Mouse (Mus musculus) limb, embryonic 14.5 days (tissue): ENCODE measurements at regions not wholly inside any gene's neighbourhood (a gene's known extent, or its start where the extent isn't known, plus 50 kb on each side); places are given as distances from the start of the nearest gene placed in this dataset.

Experiments used
- ATAC-seq: fragments of 200-750 bp; cut with Nextera tagmentation; 2 replicates; pipeline ENCODE4 v1.8.0; 2017; ENCODE audit warnings: low read depth, moderate number of reproducible peaks, moderate TSS enrichment; ENCODE audit not compliant: low FRiP score
- DNase-seq: peaks from one replicate; pipeline ENCODE4 v3.0.0-alpha.2; 2015; ENCODE audit warnings: low spot score
- H3K27ac ChIP-seq: fragments of 300-500 bp; sonication (generic); replicated peaks from 2 replicates; pipeline ENCODE4 v1.5.1; 2014; ENCODE audit warnings: low read depth, mild to moderate bottlenecking, low read length, moderate library complexity, mixed read lengths
- H3K27me3 ChIP-seq: fragments of 300-500 bp; sonication (generic); 2 replicates; pipeline ENCODE4 v1.6.1; 2014; ENCODE audit warnings: low read length, mixed read lengths; ENCODE audit not compliant: control insufficient read depth, insufficient read depth
- H3K36me3 ChIP-seq: fragments of 300-500 bp; sonication (generic); 2 replicates; pipeline ENCODE4 v1.6.1; 2014; ENCODE audit warnings: mild to moderate bottlenecking, low read length, moderate library complexity, mixed read lengths; ENCODE audit not compliant: control insufficient read depth, insufficient read depth
- H3K4me1 ChIP-seq: fragments of 300-500 bp; sonication (generic); 2 replicates; pipeline ENCODE4 v1.6.1; 2014; ENCODE audit warnings: antibody characterized with exemption, low read length, mixed read lengths; ENCODE audit not compliant: control insufficient read depth, insufficient read depth
- H3K4me2 ChIP-seq: fragments of 300-500 bp; sonication (generic); replicated peaks from 2 replicates; pipeline ENCODE4 v1.6.1; 2014; ENCODE audit warnings: low read depth, mild to moderate bottlenecking, low read length, moderate library complexity; ENCODE audit not compliant: severe bottlenecking
- H3K4me3 ChIP-seq: fragments of 300-500 bp; sonication (generic); replicated peaks from 2 replicates; pipeline ENCODE4 v1.5.1; 2014; ENCODE audit warnings: low read length
- H3K9ac ChIP-seq: fragments of 300-500 bp; sonication (generic); 2 replicates; pipeline ENCODE4 v1.6.1; 2014; ENCODE audit warnings: mild to moderate bottlenecking, low read depth, low read length, moderate library complexity; ENCODE audit not compliant: severe bottlenecking
- H3K9me3 ChIP-seq: fragments of 300-500 bp; sonication (generic); 2 replicates; pipeline ENCODE4 v1.6.1; 2016; ENCODE audit warnings: low read length; ENCODE audit not compliant: control insufficient read depth
- POLR2A ChIP-seq: fragments of 200-500 bp; IDR thresholded peaks from 2 replicates; pipeline ENCODE4 v1.8.0; 2012; ENCODE audit warnings: inconsistent platforms, mild to moderate bottlenecking, moderate library complexity, borderline replicate concordance; ENCODE audit not compliant: insufficient read depth, insufficient read length; ENCODE audit errors: extremely low read depth
- WGBS: fragments of 180-500 bp; shearing (Covaris S2); extraction: QIAGEN DNeasy Blood & Tissue Kit; methylation state at CpG from one replicate; pipeline ENCODE4 v1.1.7; 2014; 5-methylcytosine and 5-hydroxymethylcytosine counted together

- H3K4me2 ChIP-seq = no peak overlapping the region
- no peak overlapping the region for H3K9ac ChIP-seq
- no peaks in the 10 kb centered on the region for H3K27me3 ChIP-seq
- ATAC-seq = no peak
- no peak for DNase-seq
- no peak overlapping the region for H3K4me3 ChIP-seq
- TF ChIP-seq POLR2A = no peak
- H3K36me3 ChIP-seq = no peaks in the 10 kb centered on the region
- no peaks in the 10 kb centered on the region for H3K9me3 ChIP-seq
- H3K27ac ChIP-seq = no peak overlapping the region
- no peaks in the 10 kb centered on the region for H3K4me1 ChIP-seq
- WGBS = 96% methylated on average over 1 of the region's 1 CpGs
Measured at GRCm38 (mm10) chr15:70489548-70489947, 3344.8 kb upstream of the Gm6569 start.

GRCm38 (mm10) chr15:70507046-70507818, 3327.1 kb upstream of the Gm6569 start:
- peak; percentile 50 for DNase-seq
- Histone ChIP-seq H3K9ac (no peak overlapping the region), H3K27ac (no peak overlapping the region), H3K4me2 (no peak overlapping the region), H3K9me3 (no peaks in the 10 kb centered on the region), H3K4me1 (no peaks in the 10 kb centered on the region), H3K36me3 (no peaks in the 10 kb centered on the region), H3K4me3 (no peak overlapping the region), H3K27me3 (no peaks in the 10 kb centered on the region)
- no peak for TF ChIP-seq POLR2A
- peak; percentile 62; the same call in 1 of the 2 replicates for ATAC-seq
- WGBS = 65% methylated on average over 2 of the region's 2 CpGs

DNA sequence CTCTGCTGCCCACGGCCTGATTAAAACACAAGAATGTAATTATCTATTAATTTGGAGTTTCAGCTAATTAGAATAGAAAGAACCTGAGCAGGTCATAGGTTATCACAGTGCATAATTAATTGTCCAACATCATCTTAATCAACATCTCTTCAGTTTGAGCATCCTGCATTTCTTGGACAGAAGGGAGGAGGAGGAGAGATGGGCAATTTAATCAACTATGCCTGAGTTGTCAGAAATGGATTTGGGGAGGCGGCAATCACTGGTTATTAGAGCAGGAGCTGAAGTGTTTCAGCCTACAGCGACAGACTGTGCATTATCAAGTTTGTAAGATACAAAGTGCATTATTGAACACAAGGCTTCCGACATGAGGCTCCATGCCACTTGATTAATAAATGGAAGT, 3313.8 kb upstream of the Gm6569 start:
- no peak for DNase-seq
- no peak for TF ChIP-seq POLR2A
- H3K36me3 ChIP-seq = no peaks in the 10 kb centered on the region
- no peak overlapping the region for H3K4me2 ChIP-seq
- ATAC-seq = no peak
- no peaks in the 10 kb centered on the region for H3K9me3 ChIP-seq
- no peak overlapping the region for H3K27ac ChIP-seq
- H3K9ac ChIP-seq = no peak overlapping the region
- 90% methylated on average over 4 of the region's 4 CpGs for WGBS
- H3K4me3 ChIP-seq = no peak overlapping the region
- no peaks in the 10 kb centered on the region for H3K4me1 ChIP-seq
- no peaks in the 10 kb centered on the region for H3K27me3 ChIP-seq

- no peak for ATAC-seq
- Histone ChIP-seq H3K27me3 (no peaks in the 10 kb centered on the region), H3K9ac (no peak overlapping the region), H3K9me3 (no peaks in the 10 kb centered on the region), H3K4me2 (no peak overlapping the region), H3K27ac (no peak overlapping the region), H3K36me3 (no peaks in the 10 kb centered on the region), H3K4me3 (no peak overlapping the region), H3K4me1 (no peaks in the 10 kb centered on the region)
- 47% methylated on average over 18 of the region's 18 CpGs for WGBS
- no peak for TF ChIP-seq POLR2A
- DNase-seq = no peak
Measured at GRCm38 (mm10) chr15:70554773-70555582, 3279.4 kb upstream of the Gm6569 start.

DNA sequence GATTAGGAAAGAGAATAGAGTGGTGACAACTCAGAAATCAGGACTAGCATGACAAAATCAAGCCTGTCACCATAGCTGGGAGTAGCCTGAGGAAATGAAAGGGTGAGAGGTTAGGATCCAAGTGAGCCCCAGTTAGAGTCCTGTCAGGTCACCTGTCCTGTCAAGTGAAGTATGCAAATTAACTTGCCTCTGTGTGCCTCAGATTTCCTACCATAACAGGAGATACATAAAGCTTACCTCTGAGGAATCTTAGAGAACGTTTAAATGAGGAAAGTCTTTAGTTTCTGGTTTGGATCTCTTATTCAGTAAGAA, 3278.8 kb upstream of the Gm6569 start:
- H3K27me3 ChIP-seq = no peaks in the 10 kb centered on the region
- no peak overlapping the region for H3K27ac ChIP-seq
- 55% methylated on average over 1 of the region's 1 CpGs for WGBS
- no peak overlapping the region for H3K4me3 ChIP-seq
- H3K36me3 ChIP-seq = no peaks in the 10 kb centered on the region
- no peaks in the 10 kb centered on the region for H3K9me3 ChIP-seq
- H3K4me1 ChIP-seq = no peaks in the 10 kb centered on the region
- H3K4me2 ChIP-seq = no peak overlapping the region
- no peak for TF ChIP-seq POLR2A
- DNase-seq (no peak), ATAC-seq (no peak)
- H3K9ac ChIP-seq = no peak overlapping the region
